Mouse (Mus musculus): ENCODE data around the gene Acvr2a.

- no peak for TF ChIP-seq GATA1 (IDR thresholded peaks at IDR 0.05; ENCODE audit: borderline replicate concordance, low read length)
- no peak for TF ChIP-seq FLI1 (IDR thresholded peaks at IDR 0.05; ENCODE audit: low read length)
These were observed 18.4 kb downstream of the Acvr2a start for GRCm38 (mm10) chr2:48832305-48832704.

Measured in megakaryocyte, embryonic 14.5 days (primary cell).